Mouse (Mus musculus): ENCODE measurements at regions not wholly inside any gene's neighbourhood (a gene's known extent, or its start where the extent isn't known, plus 50 kb on each side); places are given as distances from the start of the nearest gene placed in this dataset.

DNA sequence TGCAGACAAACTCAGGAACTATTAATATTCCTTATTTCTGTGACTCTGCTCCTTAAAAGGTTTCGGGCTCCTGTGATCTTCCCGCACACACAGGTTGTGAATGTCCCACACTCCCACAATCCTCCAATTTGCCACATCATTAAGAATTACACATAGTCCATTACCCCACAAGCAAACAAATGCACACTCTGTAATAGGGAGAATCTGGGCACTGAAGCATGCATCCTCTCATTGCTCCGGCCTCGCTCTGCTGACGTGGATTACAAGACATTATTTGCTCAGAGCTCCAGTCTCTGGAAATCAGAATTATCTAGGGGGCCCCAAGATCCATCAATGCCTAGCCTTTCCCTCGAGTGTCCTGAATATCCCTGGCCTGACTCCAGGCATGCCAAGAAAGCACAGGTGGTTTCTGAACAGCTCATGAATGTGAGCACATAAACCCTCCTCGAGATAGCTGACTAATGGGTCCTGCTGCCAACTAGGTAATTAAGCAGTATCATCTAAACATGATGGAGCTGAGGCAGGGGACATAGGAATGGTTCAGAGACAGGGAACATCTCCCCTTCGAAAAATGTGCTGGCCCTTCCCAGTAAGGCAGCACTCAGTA is 504.2 kb downstream of the Epha4 start:
- TF ChIP-seq CTCF (conservative IDR thresholded peaks at IDR 0.05; ENCODE audit: low read length) (no peak), NANOG (IDR thresholded peaks at IDR 0.05; ENCODE audit: borderline replicate concordance, low read length) (no peak), POU5F1 (IDR thresholded peaks at IDR 0.05; ENCODE audit: borderline replicate concordance, low read length) (no peak)
